Mouse (Mus musculus): ENCODE measurements around the gene 5730455P16Rik. TPM values are rescaled to one million over a fixed set of nuclear protein-coding genes. Genes with fewer than 3 reads are reported as not detected.

The 5730455P16Rik gene
- polyA plus RNA-seq, 1 experiment from 2014 or later, result 4.1 TPM

DNA sequence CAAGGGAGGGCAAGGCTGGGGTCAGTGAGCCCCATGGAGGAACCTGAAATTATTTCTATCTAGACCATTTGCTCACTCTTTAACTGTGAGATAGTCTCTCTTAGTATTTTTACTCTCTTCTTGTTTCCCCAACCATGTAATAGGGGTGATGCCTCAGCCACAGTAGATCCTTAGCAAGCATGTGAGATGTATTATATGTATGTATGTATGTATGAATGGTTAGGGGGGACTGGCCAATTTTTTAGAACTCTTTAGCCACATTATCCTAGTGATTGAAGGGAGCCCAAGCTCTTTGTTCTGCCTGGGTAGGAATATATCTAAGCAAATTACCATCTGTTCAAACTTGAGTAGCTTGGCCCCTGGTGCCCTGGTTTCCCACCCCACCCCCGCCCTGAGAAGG is 64.4 kb downstream of the 5730455P16Rik start:
- 41% methylated on average over 1 of the region's 1 CpGs for WGBS (ENCODE audit: insufficient replicate concordance)
- ATAC-seq (ENCODE audit: low read depth), result no peak
- H3K4me3 ChIP-seq (ENCODE audit: low read depth, low read length), result no peak overlapping the region

GRCm38 (mm10) chr11:80312565-80312964 is 65.3 kb downstream of the 5730455P16Rik start:
- Histone ChIP-seq H3K4me2 (ENCODE audit: low read depth, low read length) (no peak overlapping the region), H3K36me3 (ENCODE audit: control insufficient read depth, insufficient read depth) (no peaks in the 10 kb centered on the region), H3K27ac (ENCODE audit: low read length) (no peak overlapping the region), H3K9ac (ENCODE audit: low read depth, low read length) (no peak overlapping the region), H3K4me3 (ENCODE audit: low read depth, low read length) (no peak overlapping the region), H3K4me1 (ENCODE audit: control insufficient read depth, low read depth, low read length) (no peaks in the 10 kb centered on the region), H3K27me3 (ENCODE audit: control insufficient read depth, insufficient read depth, low read depth, low read length) (no peaks in the 10 kb centered on the region), H3K9me3 (replicated peaks; ENCODE audit: control insufficient read depth, low read length) (no peaks in the 10 kb centered on the region)
- 6% methylated on average over 6 of the region's 6 CpGs for WGBS (ENCODE audit: insufficient replicate concordance)
- ATAC-seq (ENCODE audit: low read depth), result no peak

More for the DNA sequence above, 64.4 kb downstream of the 5730455P16Rik start:
- no peak overlapping the region for H3K4me2 ChIP-seq (ENCODE audit: low read depth, low read length)
- no peaks in the 10 kb centered on the region for H3K27me3 ChIP-seq (ENCODE audit: control insufficient read depth, insufficient read depth, low read depth, low read length)
- no peaks in the 10 kb centered on the region for H3K4me1 ChIP-seq (ENCODE audit: control insufficient read depth, low read depth, low read length)
- no peak overlapping the region for H3K27ac ChIP-seq (ENCODE audit: low read length)
- H3K9me3 ChIP-seq (replicated peaks; ENCODE audit: control insufficient read depth, low read length), result no peaks in the 10 kb centered on the region
- no peaks in the 10 kb centered on the region for H3K36me3 ChIP-seq (ENCODE audit: control insufficient read depth, insufficient read depth)
- H3K9ac ChIP-seq (ENCODE audit: low read depth, low read length), result no peak overlapping the region

- Histone ChIP-seq H3K9ac (ENCODE audit: low read depth, low read length) (no peak overlapping the region), H3K4me3 (ENCODE audit: low read depth, low read length) (no peak overlapping the region), H3K36me3 (ENCODE audit: control insufficient read depth, insufficient read depth) (no peaks in the 10 kb centered on the region), H3K27ac (ENCODE audit: low read length) (no peak overlapping the region), H3K4me2 (ENCODE audit: low read depth, low read length) (no peak overlapping the region), H3K9me3 (replicated peaks; ENCODE audit: control insufficient read depth, low read length) (no peaks in the 10 kb centered on the region), H3K4me1 (ENCODE audit: control insufficient read depth, low read depth, low read length) (no peaks in the 10 kb centered on the region), H3K27me3 (ENCODE audit: control insufficient read depth, insufficient read depth, low read depth, low read length) (no peaks in the 10 kb centered on the region)
- 33% methylated on average over 2 of the region's 2 CpGs for whole genome bisulfite sequencing (ENCODE audit: insufficient replicate concordance)
- ATAC-seq (ENCODE audit: low read depth), result no peak
Observed at GRCm38 (mm10) chr11:80312049-80312448, 65.8 kb downstream of the 5730455P16Rik start.

- no peak for ATAC-seq (ENCODE audit: low read depth)
- Histone ChIP-seq H3K9ac (ENCODE audit: low read depth, low read length) (no peak overlapping the region), H3K4me3 (ENCODE audit: low read depth, low read length) (no peak overlapping the region), H3K27me3 (ENCODE audit: control insufficient read depth, insufficient read depth, low read depth, low read length) (no peaks in the 10 kb centered on the region), H3K36me3 (ENCODE audit: control insufficient read depth, insufficient read depth) (no peaks in the 10 kb centered on the region), H3K27ac (ENCODE audit: low read length) (no peak overlapping the region), H3K9me3 (replicated peaks; ENCODE audit: control insufficient read depth, low read length) (no peaks in the 10 kb centered on the region), H3K4me2 (ENCODE audit: low read depth, low read length) (no peak overlapping the region), H3K4me1 (ENCODE audit: control insufficient read depth, low read depth, low read length) (no peaks in the 10 kb centered on the region)
- WGBS (ENCODE audit: insufficient replicate concordance), result 71% methylated on average over 4 of the region's 4 CpGs
Observed at GRCm38 (mm10) chr11:80311271-80311670, 66.6 kb downstream of the 5730455P16Rik start.

Other genes with a start within 250 kb of the 5730455P16Rik start
- gene Tefm, start 235.9 kb downstream of the 5730455P16Rik start, polyA plus RNA-seq (2015; fragmentation: Nextera tagmentation; extraction: Ambion mirVana), result 11.4 and 13.4 TPM in 2 replicates
- gene Adap2, start 223.9 kb downstream of the 5730455P16Rik start, polyA plus RNA-seq (2015; fragmentation: Nextera tagmentation; extraction: Ambion mirVana), result 7.0 and 7.3 TPM in 2 replicates
- 4.8 and 5.4 TPM in 2 replicates for gene Rnf135, start 194.2 kb downstream of the 5730455P16Rik start, polyA plus RNA-seq (2015; fragmentation: Nextera tagmentation; extraction: Ambion mirVana)
- 19.6 and 20.2 TPM in 2 replicates for gene Rhot1, start 169.0 kb downstream of the 5730455P16Rik start, polyA plus RNA-seq (2015; fragmentation: Nextera tagmentation; extraction: Ambion mirVana)
- gene Rhbdl3, start 77.1 kb downstream of the 5730455P16Rik start, polyA plus RNA-seq (2015; fragmentation: Nextera tagmentation; extraction: Ambion mirVana), result 0.02 and 0.04 TPM in 2 replicates
- 81.5 and 87.4 TPM in 2 replicates for gene Zfp207, start 5.2 kb upstream of the 5730455P16Rik start, polyA plus RNA-seq (2015; fragmentation: Nextera tagmentation; extraction: Ambion mirVana)
- gene Psmd11, start 50.6 kb upstream of the 5730455P16Rik start, polyA plus RNA-seq (2015; fragmentation: Nextera tagmentation; extraction: Ambion mirVana), result 141 and 153 TPM in 2 replicates
- 0.22 and 0.30 TPM in 2 replicates for gene Cdk5r1, start 99.0 kb upstream of the 5730455P16Rik start, polyA plus RNA-seq (2015; fragmentation: Nextera tagmentation; extraction: Ambion mirVana)